Mouse (Mus musculus): ENCODE measurements around the gene Wbp2nl. TPM values are rescaled to one million over a fixed set of nuclear protein-coding genes. Genes with fewer than 3 reads are reported as not detected.

Gene Wbp2nl
- total and polyA plus RNA-seq, 3 experiments, result not detected

- peak overlapping the region; percentile 65; the same call in 1 of the 2 replicates for H3K4me3 ChIP-seq
- intact Hi-C loops (cut with DNase I), result loop anchor here (5.0 kb wide), 1 partner anchor 200 kb away; the partner anchor contains the start of gene Srebf2
- peaks cover 7% of the 10 kb centered on the region; the same call in 1 of the 2 replicates for H3K79me2 ChIP-seq (replicated peaks; ENCODE audit: control insufficient read depth, insufficient read depth, low read length)
Measured at GRCm38 (mm10) chr15:82347303-82347676, 48.5 kb downstream of the Wbp2nl start.

GRCm38 (mm10) chr15:82347852-82348251, 49.1 kb downstream of the Wbp2nl start:
- WGBS, result 93% methylated on average over 12 of the region's 12 CpGs
- H3K27ac ChIP-seq, result no peak overlapping the region
- no peak for DNase-seq
- peaks cover 17% of the 10 kb centered on the region for H3K4me1 ChIP-seq (ENCODE audit: control insufficient read depth, insufficient read depth, low read length)
- no peak overlapping the region for H3K9ac ChIP-seq (ENCODE audit: low read depth, low read length)
- H3K27me3 ChIP-seq (ENCODE audit: control insufficient read depth, insufficient read depth, low read length), result no peaks in the 10 kb centered on the region
- intact Hi-C loops (cut with DNase I), result loop anchor here (5.0 kb wide), 1 partner anchor 201 kb away; the partner anchor contains the start of gene Srebf2
- peaks cover 7% of the 10 kb centered on the region for H3K36me3 ChIP-seq (ENCODE audit: control insufficient read depth, insufficient read depth, low read length)
- TF ChIP-seq EP300 (IDR thresholded peaks at IDR 0.05; ENCODE audit: insufficient read depth, low read depth, low read length) (no peak), POLR2A (IDR thresholded peaks at IDR 0.05; ENCODE audit: insufficient read depth, low read depth, low read length) (no peak), CTCF (IDR thresholded peaks at IDR 0.05) (no peak)
- peaks cover 7% of the 10 kb centered on the region; the same call in 1 of the 2 replicates for H3K79me2 ChIP-seq (replicated peaks; ENCODE audit: control insufficient read depth, insufficient read depth, low read length)
- H3K4me3 ChIP-seq, result no peak overlapping the region

More at GRCm38 (mm10) chr15:82347303-82347676, 48.5 kb downstream of the Wbp2nl start:
- Histone ChIP-seq H3K9ac (ENCODE audit: low read depth, low read length) (peak overlapping the region; percentile 28; the same call in 1 of the 2 replicates), H3K4me1 (ENCODE audit: control insufficient read depth, insufficient read depth, low read length) (peaks cover 17% of the 10 kb centered on the region), H3K27ac (peak overlapping the region; percentile 100), H3K36me3 (ENCODE audit: control insufficient read depth, insufficient read depth, low read length) (peaks cover 7% of the 10 kb centered on the region), H3K27me3 (ENCODE audit: control insufficient read depth, insufficient read depth, low read length) (no peaks in the 10 kb centered on the region)
- 59% methylated on average over 4 of the region's 4 CpGs for WGBS
- DNase-seq, result no peak
- TF ChIP-seq EP300 (IDR thresholded peaks at IDR 0.05; ENCODE audit: insufficient read depth, low read depth, low read length), result no peak
- no peak for TF ChIP-seq POLR2A (IDR thresholded peaks at IDR 0.05; ENCODE audit: insufficient read depth, low read depth, low read length)
- no peak for TF ChIP-seq CTCF (IDR thresholded peaks at IDR 0.05)

- Histone ChIP-seq H3K4me1 (ENCODE audit: control insufficient read depth, insufficient read depth, low read length) (peaks cover 19% of the 10 kb centered on the region), H3K79me2 (replicated peaks; ENCODE audit: control insufficient read depth, insufficient read depth, low read length) (peaks cover 7% of the 10 kb centered on the region; the same call in 1 of the 2 replicates), H3K9ac (ENCODE audit: low read depth, low read length) (no peak overlapping the region), H3K4me3 (no peak overlapping the region), H3K27me3 (ENCODE audit: control insufficient read depth, insufficient read depth, low read length) (no peaks in the 10 kb centered on the region), H3K27ac (no peak overlapping the region), H3K36me3 (ENCODE audit: control insufficient read depth, insufficient read depth, low read length) (peaks cover 7% of the 10 kb centered on the region)
- DNase-seq, result no peak
- no peak for TF ChIP-seq POLR2A (IDR thresholded peaks at IDR 0.05; ENCODE audit: insufficient read depth, low read depth, low read length)
- no peak for TF ChIP-seq EP300 (IDR thresholded peaks at IDR 0.05; ENCODE audit: insufficient read depth, low read depth, low read length)
- no peak for TF ChIP-seq CTCF (IDR thresholded peaks at IDR 0.05)
- intact Hi-C loops (cut with DNase I), result loop anchor here (5.0 kb wide), 1 partner anchor 201 kb away; the partner anchor contains the start of gene Srebf2
- 79% methylated on average over 8 of the region's 8 CpGs for WGBS
Measured at GRCm38 (mm10) chr15:82348258-82348998, 49.7 kb downstream of the Wbp2nl start.

GRCm38 (mm10) chr15:82348999-82349341, 50.2 kb downstream of the Wbp2nl start:
- peaks cover 8% of the 10 kb centered on the region for H3K79me2 ChIP-seq (replicated peaks; ENCODE audit: control insufficient read depth, insufficient read depth, low read length)
- intact Hi-C loops (cut with DNase I), result loop anchor here (5.0 kb wide), 1 partner anchor 202 kb away; the partner anchor contains the start of gene Srebf2
- 80% methylated on average over 2 of the region's 2 CpGs for WGBS
- H3K36me3 ChIP-seq (ENCODE audit: control insufficient read depth, insufficient read depth, low read length), result peaks cover 7% of the 10 kb centered on the region
- TF ChIP-seq EP300 (IDR thresholded peaks at IDR 0.05; ENCODE audit: insufficient read depth, low read depth, low read length) (no peak), CTCF (IDR thresholded peaks at IDR 0.05) (no peak), POLR2A (IDR thresholded peaks at IDR 0.05; ENCODE audit: insufficient read depth, low read depth, low read length) (no peak)
- H3K4me1 ChIP-seq (ENCODE audit: control insufficient read depth, insufficient read depth, low read length), result peaks cover 19% of the 10 kb centered on the region
- H3K27ac ChIP-seq, result no peak overlapping the region
- no peak overlapping the region for H3K4me3 ChIP-seq
- no peaks in the 10 kb centered on the region for H3K27me3 ChIP-seq (ENCODE audit: control insufficient read depth, insufficient read depth, low read length)
- DNase-seq, result no peak
- H3K9ac ChIP-seq (ENCODE audit: low read depth, low read length), result no peak overlapping the region

- peaks cover 7% of the 10 kb centered on the region for H3K36me3 ChIP-seq (ENCODE audit: control insufficient read depth, insufficient read depth, low read length)
- peaks cover 20% of the 10 kb centered on the region for H3K4me1 ChIP-seq (ENCODE audit: control insufficient read depth, insufficient read depth, low read length)
- 77% methylated on average over 4 of the region's 4 CpGs for WGBS
- no peak for DNase-seq
- TF ChIP-seq POLR2A (IDR thresholded peaks at IDR 0.05; ENCODE audit: insufficient read depth, low read depth, low read length), result 0 out of 2 replicates have a peak, but pooled peaks have one; percentile 30
- no peak for TF ChIP-seq CTCF (IDR thresholded peaks at IDR 0.05)
- no peak for TF ChIP-seq EP300 (IDR thresholded peaks at IDR 0.05; ENCODE audit: insufficient read depth, low read depth, low read length)
- no peak overlapping the region for H3K27ac ChIP-seq
- H3K79me2 ChIP-seq (replicated peaks; ENCODE audit: control insufficient read depth, insufficient read depth, low read length), result peaks cover 8% of the 10 kb centered on the region
- no peaks in the 10 kb centered on the region for H3K27me3 ChIP-seq (ENCODE audit: control insufficient read depth, insufficient read depth, low read length)
- no peak overlapping the region for H3K4me3 ChIP-seq
- intact Hi-C loops (cut with DNase I), result no loop called here
- H3K9ac ChIP-seq (ENCODE audit: low read depth, low read length), result no peak overlapping the region
Measured at GRCm38 (mm10) chr15:82350349-82350748, 51.6 kb downstream of the Wbp2nl start.

GRCm38 (mm10) chr15:82351480-82351879, 52.7 kb downstream of the Wbp2nl start:
- DNase-seq, result no peak
- H3K27me3 ChIP-seq (ENCODE audit: control insufficient read depth, insufficient read depth, low read length), result no peaks in the 10 kb centered on the region
- intact Hi-C loops (cut with DNase I), result no loop called here
- peaks cover 8% of the 10 kb centered on the region for H3K79me2 ChIP-seq (replicated peaks; ENCODE audit: control insufficient read depth, insufficient read depth, low read length)
- no peak overlapping the region for H3K27ac ChIP-seq
- TF ChIP-seq POLR2A (IDR thresholded peaks at IDR 0.05; ENCODE audit: insufficient read depth, low read depth, low read length) (no peak), CTCF (IDR thresholded peaks at IDR 0.05) (no peak), EP300 (IDR thresholded peaks at IDR 0.05; ENCODE audit: insufficient read depth, low read depth, low read length) (no peak)
- H3K36me3 ChIP-seq (ENCODE audit: control insufficient read depth, insufficient read depth, low read length), result peaks cover 7% of the 10 kb centered on the region
- H3K9ac ChIP-seq (ENCODE audit: low read depth, low read length), result no peak overlapping the region
- 31% methylated on average over 3 of the region's 3 CpGs for WGBS
- H3K4me3 ChIP-seq, result no peak overlapping the region
- H3K4me1 ChIP-seq (ENCODE audit: control insufficient read depth, insufficient read depth, low read length), result peaks cover 20% of the 10 kb centered on the region
